Mouse (Mus musculus) MEL (cell line): ENCODE measurements around the gene Nos1ap. TPM values are rescaled to one million over a fixed set of nuclear protein-coding genes. Genes with fewer than 3 reads are reported as not detected.

ENCODE experiments used
- DNase-seq: peaks from one replicate; pipeline ENCODE4 v3.0.0; 2011; ENCODE audit warnings: low read depth, low spot score
- H3K27ac ChIP-seq: 2 replicates; pipeline ENCODE4 v1.5.1; 2012; ENCODE audit warnings: low read depth, mild to moderate bottlenecking, control low read depth, low read length, moderate library complexity; ENCODE audit not compliant: control insufficient read depth
- H3K27me3 ChIP-seq, 2 experiments: fragments of 150-350 bp in 1 of 2; sonication (generic) in 1 of 2; 2 replicates each; pipeline ENCODE4 v1.6.1; 2012; ENCODE audit warnings: low read length in 2 of 2, mild to moderate bottlenecking in 2 of 2, improper control_type of control experiment in 1 of 2, moderate library complexity in 1 of 2; ENCODE audit not compliant: insufficient read depth in 2 of 2, control insufficient read depth in 1 of 2
- H3K36me3 ChIP-seq, 2 experiments: 2 replicates each; pipeline ENCODE4 v1.6.1; 2012 to 2014; ENCODE audit warnings: low read length in 2 of 2, improper control_type of control experiment in 1 of 2, inconsistent platforms in 1 of 2, mild to moderate bottlenecking in 1 of 2; ENCODE audit not compliant: insufficient read depth in 2 of 2, control insufficient read depth in 1 of 2
- H3K4me1 ChIP-seq, 2 experiments: fragments of 150-350 bp in 1 of 2; sonication (generic) in 1 of 2; 2 replicates each; pipeline ENCODE4 v1.6.1; 2012; ENCODE audit warnings: low read length in 2 of 2, improper control_type of control experiment in 1 of 2, mild to moderate bottlenecking in 1 of 2; ENCODE audit not compliant: insufficient read depth in 2 of 2, control insufficient read depth in 1 of 2
- H3K4me3 ChIP-seq, 2 experiments: fragments of 150-350 bp in 1 of 2; sonication (generic) in 1 of 2; 2 replicates each; pipeline ENCODE4 v1.5.1; 2012; ENCODE audit warnings: low read depth in 2 of 2, low read length in 2 of 2, mild to moderate bottlenecking in 2 of 2, moderate library complexity in 2 of 2, control low read depth in 1 of 2, improper control_type of control experiment in 1 of 2; ENCODE audit not compliant: control insufficient read depth in 1 of 2, insufficient read depth in 1 of 2
- H3K79me2 ChIP-seq: 2 replicates; pipeline ENCODE4 v1.6.1; 2012; ENCODE audit warnings: mild to moderate bottlenecking, low read length, moderate library complexity; ENCODE audit not compliant: control insufficient read depth, poor library complexity, insufficient read depth
- H3K9ac ChIP-seq: 2 replicates; pipeline ENCODE4 v1.6.1; 2012; ENCODE audit warnings: low read depth, mild to moderate bottlenecking, control low read depth, low read length, moderate library complexity; ENCODE audit not compliant: control insufficient read depth, poor library complexity, severe bottlenecking
- H3K9me3 ChIP-seq: fragments of 150-350 bp; sonication (generic); replicated peaks from 2 replicates; pipeline ENCODE4 v1.6.1; 2012; ENCODE audit warnings: mild to moderate bottlenecking, low read length, improper control_type of control experiment, moderate library complexity; ENCODE audit not compliant: insufficient read depth
- BHLHE40 ChIP-seq: IDR thresholded peaks from 2 replicates; pipeline ENCODE4 v1.6.1; 2012; ENCODE audit warnings: low read depth, mild to moderate bottlenecking, inconsistent platforms, low read length, improper control_type of control experiment, borderline replicate concordance
- E2F4 ChIP-seq: IDR thresholded peaks from 2 replicates; pipeline ENCODE4 v1.6.1; 2011; ENCODE audit warnings: low read depth, low read length, improper control_type of control experiment, borderline replicate concordance
- EP300 ChIP-seq, 2 experiments: IDR thresholded peaks; 2 replicates each; pipeline ENCODE4 v1.6.1; 2011; ENCODE audit warnings: improper control_type of control experiment in 2 of 2, low read length in 2 of 2, low read depth in 1 of 2, mild to moderate bottlenecking in 1 of 2
- ETS1 ChIP-seq: IDR thresholded peaks from 2 replicates; pipeline ENCODE4 v1.6.1; 2012; ENCODE audit warnings: low read depth, mild to moderate bottlenecking, inconsistent platforms, low read length, improper control_type of control experiment, moderate library complexity
- GATA1 ChIP-seq: IDR thresholded peaks from 2 replicates; pipeline ENCODE4 v1.6.1; 2011; ENCODE audit warnings: low read depth, low read length, improper control_type of control experiment
- KAT2A ChIP-seq: conservative IDR thresholded peaks from 2 replicates; pipeline ENCODE4 v1.6.1; 2012; ENCODE audit warnings: low read depth, low read length, improper control_type of control experiment, inconsistent platforms
- MAX ChIP-seq: IDR thresholded peaks from 2 replicates; pipeline ENCODE4 v1.6.1; 2011; ENCODE audit warnings: low read length, improper control_type of control experiment
- MXI1 ChIP-seq: IDR thresholded peaks from 2 replicates; pipeline ENCODE4 v1.6.1; 2011; ENCODE audit warnings: mild to moderate bottlenecking, low read depth, low read length, improper control_type of control experiment
- MYB ChIP-seq: IDR thresholded peaks from 2 replicates; pipeline ENCODE4 v1.6.1; 2011; ENCODE audit warnings: mild to moderate bottlenecking, low read depth, low read length, improper control_type of control experiment
- NELFE ChIP-seq: IDR thresholded peaks from 2 replicates; pipeline ENCODE4 v1.6.1; 2011; ENCODE audit warnings: low read depth, low read length, improper control_type of control experiment
- POLR2A ChIP-seq, 2 experiments: IDR thresholded peaks; 2 replicates each; pipeline ENCODE4 v1.6.1; 2011 to 2012; ENCODE audit warnings: low read length in 2 of 2, mild to moderate bottlenecking in 2 of 2, control low read depth in 1 of 2, improper control_type of control experiment in 1 of 2, low read depth in 1 of 2, moderate library complexity in 1 of 2; ENCODE audit not compliant: control insufficient read depth in 1 of 2, insufficient read depth in 1 of 2, poor library complexity in 1 of 2
- POLR2AphosphoS5 ChIP-seq: IDR thresholded peaks from 2 replicates; pipeline ENCODE4 v1.6.1; 2012; ENCODE audit warnings: low read depth, borderline replicate concordance, mild to moderate bottlenecking, inconsistent platforms, low read length, moderate library complexity, mixed read lengths
- RCOR1 ChIP-seq: IDR thresholded peaks from 2 replicates; pipeline ENCODE4 v1.6.1; 2012; ENCODE audit warnings: low read depth, mild to moderate bottlenecking, inconsistent platforms, low read length, improper control_type of control experiment
- SIN3A ChIP-seq: IDR thresholded peaks from 2 replicates; pipeline ENCODE4 v1.6.1; 2012; ENCODE audit warnings: low read length, improper control_type of control experiment, inconsistent platforms
- SMC3 ChIP-seq: IDR thresholded peaks from 2 replicates; pipeline ENCODE4 v1.6.1; 2011; ENCODE audit warnings: low read depth, low read length, improper control_type of control experiment
- TAL1 ChIP-seq: IDR thresholded peaks from 2 replicates; pipeline ENCODE4 v1.6.1; 2012; ENCODE audit warnings: mild to moderate bottlenecking, inconsistent platforms, low read length, moderate library complexity, mixed read lengths
- TCF12 ChIP-seq: IDR thresholded peaks from 2 replicates; pipeline ENCODE4 v1.6.1; 2014; ENCODE audit warnings: low read depth, mild to moderate bottlenecking, inconsistent platforms, low read length, improper control_type of control experiment, moderate library complexity
- ZC3H11A ChIP-seq: IDR thresholded peaks from 2 replicates; pipeline ENCODE4 v1.6.1; 2012; ENCODE audit warnings: low read depth, mild to moderate bottlenecking, inconsistent platforms, low read length, improper control_type of control experiment
- ZNF384 ChIP-seq: IDR thresholded peaks from 2 replicates; pipeline ENCODE4 v1.6.1; 2012; ENCODE audit warnings: low read depth, mild to moderate bottlenecking, inconsistent platforms, low read length, improper control_type of control experiment
- polyA plus RNA-seq, 2 experiments: library from polyadenylated mRNA; stranded (reverse) in 1 of 2; unstranded in 1 of 2; fragments of >175 nt in 1 of 2; fragments of >200 nt in 1 of 2; gene quantifications; 2 replicates each; pipeline versions ENCODE4 v1.2.1 to v1.2.4; 2012; ENCODE audit warnings: low replicate concordance in 2 of 2, low read depth in 1 of 2; ENCODE audit not compliant: insufficient read length in 2 of 2, insufficient read depth in 1 of 2, missing spikeins in 1 of 2
- total RNA-seq: library from RNA; depleted of rRNA; stranded (reverse); fragments of 300-350 nt; gene quantifications from 2 replicates; pipeline ENCODE4 v1.2.3, GENCODE M21; 2012

Gene Nos1ap
- total and polyA plus RNA-seq, 3 experiments: 0.62 to 2.4 TPM; not detected in 1

DNA sequence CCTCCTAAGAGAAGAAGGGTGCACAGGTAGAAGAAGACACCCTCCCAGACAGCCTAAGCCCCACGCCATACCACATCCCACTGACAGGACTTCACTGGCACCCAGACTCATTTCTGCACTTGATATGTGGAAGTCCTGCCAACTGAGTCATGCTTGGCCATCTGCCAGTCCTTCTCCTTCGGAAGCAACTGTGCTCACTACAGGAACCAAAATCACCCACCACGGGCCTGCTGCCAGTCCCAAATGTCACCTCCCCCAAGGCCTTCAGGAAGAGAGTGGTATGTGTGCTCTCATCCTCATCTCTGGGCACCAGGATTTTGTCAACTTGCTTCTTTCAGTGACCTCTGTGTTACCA, 34.7 kb downstream of the Nos1ap start (continued):
- TF ChIP-seq SIN3A: peak; percentile 41
- TF ChIP-seq POLR2A (IDR thresholded peaks at IDR 0.05; ENCODE audit: control insufficient read depth in 1 of 2, insufficient read depth in 1 of 2, low read depth in 1 of 2, low read length in 2 of 2, poor library complexity in 1 of 2): no peak

DNA sequence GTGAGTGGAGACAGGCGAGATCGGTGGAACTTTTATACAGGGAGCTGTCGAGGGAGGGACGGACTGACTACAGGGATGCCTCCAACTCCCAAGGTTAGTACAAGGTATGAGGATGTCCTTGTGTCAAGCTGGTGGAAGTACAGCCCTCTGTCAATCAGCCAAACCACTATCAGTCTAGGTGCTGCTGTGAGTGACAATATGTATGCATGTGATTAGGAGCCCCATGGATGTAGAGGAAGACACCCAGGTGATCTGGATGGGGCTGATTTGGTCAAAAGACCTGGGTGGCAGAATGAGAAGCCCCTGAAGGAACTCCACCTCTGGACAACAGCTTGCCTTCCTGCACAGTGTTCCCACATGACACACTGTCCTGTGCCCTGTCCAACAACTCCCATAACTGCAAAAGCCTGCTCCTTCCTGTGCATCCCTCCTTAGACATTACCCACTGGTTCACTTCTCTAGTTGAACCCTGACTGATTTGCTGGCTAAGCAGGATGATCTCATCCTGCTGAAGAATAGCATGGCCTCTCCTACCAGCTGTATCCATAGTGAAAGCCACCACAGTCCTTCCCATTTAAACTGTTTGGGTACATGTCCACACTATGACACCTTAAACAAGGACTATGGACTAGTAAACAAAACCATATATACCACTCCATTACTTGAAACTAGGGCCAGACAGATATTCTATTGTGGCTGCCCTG, 35.3 kb downstream of the Nos1ap start:
- peak; percentile 77 for DNase-seq
- H3K27ac ChIP-seq: no peak overlapping the region
- H3K4me1 ChIP-seq: peaks cover 4 to 16% of the 10 kb centered on the region in 2 experiments
- peaks cover 0 to 16% of the 10 kb centered on the region in 2 experiments; a peak in 2 of 4 replicates for H3K36me3 ChIP-seq
- H3K79me2 ChIP-seq: no peaks in the 10 kb centered on the region
- TF ChIP-seq MYB: no peak
- TF ChIP-seq BHLHE40: no peak
- peak; percentile 88 to 90 for TF ChIP-seq EP300 (IDR thresholded peaks at IDR 0.05; ENCODE audit: low read depth in 1 of 2, low read length in 2 of 2)
- no peak for TF ChIP-seq MXI1
- TF ChIP-seq E2F4: no peak
- peak; percentile 93 for TF ChIP-seq TCF12
- TF ChIP-seq KAT2A: no peak
- TF ChIP-seq ETS1: peak; percentile 69
- no peak for TF ChIP-seq ZC3H11A
- TF ChIP-seq NELFE: no peak
- TF ChIP-seq TAL1: peak; percentile 83
- peak; percentile 85 for TF ChIP-seq GATA1
- TF ChIP-seq MAX: no peak
- no peak for TF ChIP-seq POLR2AphosphoS5
- TF ChIP-seq ZNF384: no peak
- TF ChIP-seq RCOR1: peak; percentile 19; the same call in 1 of the 2 replicates
- no peak for TF ChIP-seq SMC3
- H3K9me3 ChIP-seq: no peaks in the 10 kb centered on the region
- H3K9ac ChIP-seq: no peak overlapping the region
- H3K27me3 ChIP-seq: no peaks in the 10 kb centered on the region
- H3K4me3 ChIP-seq: no peak overlapping the region
